Mouse (Mus musculus) liver, adult 2 months (tissue): ENCODE data around the gene Nell2. TPM values are rescaled to one million over a fixed set of nuclear protein-coding genes. Genes with fewer than 3 reads are reported as not detected.

Experiments
- DNase-seq: peaks from one replicate; pipeline ENCODE4 v3.0.0-alpha.2; 2011; ENCODE audit warnings: low read depth, low spot score; ENCODE audit errors: extremely low read depth
- H3K27ac ChIP-seq: fragments of 200-500 bp; replicated peaks from 2 replicates; pipeline ENCODE4 v1.5.1; 2012; ENCODE audit warnings: low read depth, mild to moderate bottlenecking, control low read depth, inconsistent platforms, low read length; ENCODE audit not compliant: insufficient read depth
- H3K27me3 ChIP-seq: fragments of 200-500 bp; 2 replicates; pipeline ENCODE4 v1.6.1; 2012; ENCODE audit warnings: mild to moderate bottlenecking, moderate library complexity, low read length, inconsistent platforms; ENCODE audit not compliant: control insufficient read depth, insufficient read depth
- H3K36me3 ChIP-seq: fragments of 200-500 bp; 2 replicates; pipeline ENCODE4 v1.6.1; 2012; ENCODE audit warnings: low read length, inconsistent platforms; ENCODE audit not compliant: control insufficient read depth, insufficient read depth
- H3K4me1 ChIP-seq: fragments of 200-500 bp; 2 replicates; pipeline ENCODE4 v1.6.1; 2011; ENCODE audit warnings: low read length; ENCODE audit not compliant: control insufficient read depth, insufficient read depth
- H3K4me3 ChIP-seq: fragments of 200-500 bp; 2 replicates; pipeline ENCODE4 v1.5.1; 2011; ENCODE audit warnings: low read depth, mild to moderate bottlenecking, control low read depth, low read length, moderate library complexity; ENCODE audit not compliant: insufficient read depth
- H3K79me2 ChIP-seq: fragments of 200-500 bp; 2 replicates; pipeline ENCODE4 v1.6.1; 2012; ENCODE audit warnings: inconsistent platforms, mild to moderate bottlenecking, low read length, moderate library complexity; ENCODE audit not compliant: control insufficient read depth, insufficient read depth
- H3K9ac ChIP-seq: fragments of 200-500 bp; 2 replicates; pipeline ENCODE4 v1.6.1; 2012; ENCODE audit warnings: low read depth, mild to moderate bottlenecking, control low read depth, inconsistent platforms, low read length
- CTCF ChIP-seq: fragments of 200-500 bp; IDR thresholded peaks from 2 replicates; pipeline ENCODE4 v1.5.1; 2011; ENCODE audit warnings: low read depth, low read length, control low read depth
- POLR2A ChIP-seq: fragments of 200-500 bp; IDR thresholded peaks from 2 replicates; pipeline ENCODE4 v1.6.1; 2011; ENCODE audit warnings: low read length, control low read depth; ENCODE audit not compliant: insufficient read depth; ENCODE audit errors: extremely low read depth
- WGBS: fragments of 180-500 bp; shearing (Covaris S2); methylation state at CpG from one replicate; pipeline ENCODE4 v1.1.7; 2018; 5-methylcytosine and 5-hydroxymethylcytosine counted together
- polyA plus RNA-seq: library from polyadenylated mRNA; depleted of rRNA; stranded (reverse); fragments of >200 nt; gene quantifications from 2 replicates; pipeline ENCODE4 v1.2.3, GENCODE M21; 2012
- total RNA-seq: library from RNA; depleted of rRNA; stranded (reverse); fragments of >200 nt; gene quantifications from 2 replicates; pipeline ENCODE4 v1.2.3, GENCODE M21; 2014

Nell2 gene
- total and polyA plus RNA-seq, 2 experiments: not detected

DNA sequence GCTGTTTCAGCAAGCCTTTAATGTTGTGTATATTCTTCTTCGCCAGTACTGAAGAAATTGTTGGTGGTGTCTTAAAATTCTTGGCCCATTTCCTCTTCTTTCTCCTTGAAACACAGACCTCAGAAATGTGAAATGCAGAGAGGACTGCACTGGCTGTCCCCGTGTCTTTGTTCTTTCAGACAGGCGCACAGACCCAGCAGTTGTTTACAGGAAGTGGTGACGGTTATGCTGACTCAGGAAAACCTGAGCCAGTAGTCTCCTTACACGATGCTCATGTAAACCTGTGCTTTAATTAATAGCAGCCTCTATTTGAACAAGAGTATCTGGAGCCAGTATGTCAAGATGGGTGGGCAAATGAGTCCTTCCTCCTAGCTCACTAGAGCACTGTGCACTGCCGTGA, 61.2 kb downstream of the Nell2 start:
- H3K4me1 ChIP-seq: no peaks in the 10 kb centered on the region
- DNase-seq: no peak
- no peaks in the 10 kb centered on the region for H3K27me3 ChIP-seq
- TF ChIP-seq POLR2A (no peak), CTCF (no peak)
- H3K27ac ChIP-seq: no peak overlapping the region
- H3K36me3 ChIP-seq: no peaks in the 10 kb centered on the region
- H3K4me3 ChIP-seq: no peak overlapping the region
- 54% methylated on average over 6 of the region's 6 CpGs for WGBS
- no peaks in the 10 kb centered on the region for H3K79me2 ChIP-seq
- no peak overlapping the region for H3K9ac ChIP-seq

- H3K4me3 ChIP-seq: no peak overlapping the region
- H3K4me1 ChIP-seq: no peaks in the 10 kb centered on the region
- no peak overlapping the region for H3K9ac ChIP-seq
- no peaks in the 10 kb centered on the region for H3K36me3 ChIP-seq
- WGBS: 81% methylated on average over 4 of the region's 4 CpGs
- no peaks in the 10 kb centered on the region; the same call in 1 of the 2 replicates for H3K27me3 ChIP-seq
- H3K27ac ChIP-seq: no peak overlapping the region
- TF ChIP-seq POLR2A (no peak), CTCF (no peak)
- no peaks in the 10 kb centered on the region for H3K79me2 ChIP-seq
- no peak for DNase-seq
Measured at GRCm38 (mm10) chr15:95460041-95460566, 68.3 kb downstream of the Nell2 start.

DNA sequence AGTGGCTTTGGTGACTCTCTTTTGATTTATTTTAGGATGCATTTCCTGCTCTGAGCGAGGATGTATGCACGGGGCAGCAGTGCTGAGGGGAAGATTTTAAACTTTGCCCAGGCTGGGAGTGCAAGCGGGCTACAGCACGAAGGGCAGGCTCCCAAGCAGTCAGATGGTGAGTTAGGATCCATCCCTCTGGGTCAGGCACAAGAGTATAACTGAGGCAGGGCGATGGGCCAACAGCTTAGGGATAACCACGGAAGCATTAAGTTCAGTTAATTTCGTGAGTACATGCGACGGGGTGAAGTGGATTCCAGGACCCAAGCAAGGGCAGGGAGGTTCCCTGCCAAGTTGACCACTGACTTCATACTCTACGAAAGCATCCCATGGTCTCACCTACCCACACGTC, 83.8 kb downstream of the Nell2 start:
- Histone ChIP-seq H3K4me1 (no peaks in the 10 kb centered on the region), H3K4me3 (no peak overlapping the region), H3K36me3 (no peaks in the 10 kb centered on the region), H3K27ac (no peak overlapping the region), H3K9ac (no peak overlapping the region), H3K79me2 (no peaks in the 10 kb centered on the region), H3K27me3 (no peaks in the 10 kb centered on the region)
- TF ChIP-seq POLR2A: no peak
- no peak for TF ChIP-seq CTCF
- WGBS: 75% methylated on average over 11 of the region's 11 CpGs
- DNase-seq: no peak

- Histone ChIP-seq H3K79me2 (no peaks in the 10 kb centered on the region), H3K4me1 (no peaks in the 10 kb centered on the region), H3K9ac (no peak overlapping the region), H3K27ac (no peak overlapping the region), H3K36me3 (no peaks in the 10 kb centered on the region), H3K27me3 (no peaks in the 10 kb centered on the region), H3K4me3 (no peak overlapping the region)
- TF ChIP-seq POLR2A (no peak), CTCF (no peak)
- no peak for DNase-seq
- 88% methylated on average over 4 of the region's 4 CpGs for WGBS
Measured at GRCm38 (mm10) chr15:95437740-95438139, 90.6 kb downstream of the Nell2 start.

DNA sequence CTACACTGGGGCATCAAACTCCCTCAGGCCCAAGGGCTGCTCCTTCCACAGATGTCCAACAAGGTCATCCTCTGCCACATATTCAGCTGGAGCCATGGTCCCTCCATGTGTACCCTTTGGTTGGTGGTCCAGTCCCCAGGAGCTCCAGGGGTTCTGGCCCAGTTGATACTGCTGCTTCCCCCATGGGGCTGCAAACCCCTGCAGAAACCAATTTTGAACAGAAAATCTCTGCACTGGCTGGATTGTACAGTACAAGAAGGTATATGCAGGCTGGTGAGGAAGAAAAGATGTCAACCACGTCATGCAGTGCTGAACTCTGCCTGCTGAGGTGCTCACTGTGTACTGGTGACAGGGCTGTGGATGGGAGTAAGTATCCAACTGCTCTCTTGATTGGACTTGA, 92.1 kb downstream of the Nell2 start:
- Histone ChIP-seq H3K4me3 (no peak overlapping the region), H3K9ac (no peak overlapping the region), H3K36me3 (no peaks in the 10 kb centered on the region), H3K27me3 (no peaks in the 10 kb centered on the region), H3K4me1 (no peaks in the 10 kb centered on the region), H3K27ac (no peak overlapping the region), H3K79me2 (no peaks in the 10 kb centered on the region)
- no peak for DNase-seq
- TF ChIP-seq POLR2A (no peak), CTCF (no peak)
- 70% methylated on average over 1 of the region's 1 CpGs for WGBS

GRCm38 (mm10) chr15:95431156-95431799, 97.1 kb downstream of the Nell2 start:
- no peaks in the 10 kb centered on the region for H3K36me3 ChIP-seq
- DNase-seq: no peak
- H3K27ac ChIP-seq: no peak overlapping the region
- no peaks in the 10 kb centered on the region for H3K4me1 ChIP-seq
- TF ChIP-seq CTCF: no peak
- no peak for TF ChIP-seq POLR2A
- 83% methylated on average over 13 of the region's 13 CpGs for WGBS
- H3K9ac ChIP-seq: no peak overlapping the region
- H3K79me2 ChIP-seq: no peaks in the 10 kb centered on the region
- H3K27me3 ChIP-seq: no peaks in the 10 kb centered on the region
- no peak overlapping the region for H3K4me3 ChIP-seq
